Mouse (Mus musculus) 416B (cell line): Measurements from ENCODE around the gene Pex16.

Source experiments
- DNase-seq: peaks from one replicate; pipeline ENCODE4 v3.0.0; 2011; ENCODE audit warnings: low read depth

Pex16 gene

GRCm38 (mm10) chr2:92423156-92423555 is 48.7 kb downstream of the Pex16 start:
- no peak for DNase-seq

- DNase-seq = peak; percentile 30
Measured at GRCm38 (mm10) chr2:92423702-92424461, 49.4 kb downstream of the Pex16 start.

- no peak for DNase-seq
Measured at GRCm38 (mm10) chr2:92424462-92425308, 50.2 kb downstream of the Pex16 start.

GRCm38 (mm10) chr2:92425366-92425765 is 50.9 kb downstream of the Pex16 start:
- no peak for DNase-seq

GRCm38 (mm10) chr2:92426426-92426825 is 52.0 kb downstream of the Pex16 start:
- DNase-seq = no peak

GRCm38 (mm10) chr2:92427882-92428281 is 53.4 kb downstream of the Pex16 start:
- no peak for DNase-seq

GRCm38 (mm10) chr2:92430089-92430488 is 55.6 kb downstream of the Pex16 start:
- no peak for DNase-seq
